ENCODE assay signal across 9 mouse cellular contexts in genomic region chr10:8752436-8752835, GRCm38 (mm10).
DNase-seq lines count a peak whose midpoint lies in the region.
"Had no signal": no experiment of that assay in that cellular context is flagged by ENCODE, and none has a peak within 500 bp of the region (broad histone marks: within the 10 kb centered on the region; RNA-seq: fewer than 3 reads in every experiment).

No protein-coding gene starts in this region.

- peak; percentile 54 to 57 for DNase-seq in left cerebral cortex, postnatal 10 days (ENCODE audit: extremely low spot score in 1 of 2, low spot score in 2 of 2)
- no peak for DNase-seq in left cerebral cortex, postnatal 36 days (ENCODE audit: low spot score in 2 of 2)
- peak; percentile 74 for DNase-seq in adrenal gland, postnatal 10 days
- peak; percentile 28 to 34 for DNase-seq in frontal cortex, postnatal 36 days (ENCODE audit: low spot score in 2 of 2)
- DNase-seq in layer of hippocampus, postnatal 10 days (ENCODE audit: low spot score in 2 of 2): peak; percentile 34 to 58
- no peak for DNase-seq in spleen, postnatal 10 days (ENCODE audit: low spot score in 2 of 2)
- DNase-seq in kidney, postnatal 36 days: no peak
- no peak for DNase-seq in cerebellum, adult 8-10 months
- DNase-seq: right cerebral cortex, postnatal 4 days had no signal

- intact Hi-C loops in left cerebral cortex, postnatal 10 days (cut with DNase I): no loop called here
- intact Hi-C loops in left cerebral cortex, postnatal 36 days (cut with DNase I): no loop called here

Comparison
In these comparisons a context has a peak if more than half of its experiments do, and no peak if none do; other contexts are left out.
1. DNase-seq: peak in left cerebral cortex, postnatal 10 days (2 of 2), adrenal gland, postnatal 10 days (single experiment), frontal cortex, postnatal 36 days (2 of 2) and layer of hippocampus, postnatal 10 days (2 of 2); none in left cerebral cortex, postnatal 36 days (0 of 2), spleen, postnatal 10 days (0 of 2), kidney, postnatal 36 days (0 of 2) and cerebellum, adult 8-10 months (single experiment).